Mouse (Mus musculus): ENCODE data around the gene Arfgef2.

The Arfgef2 gene

DNA sequence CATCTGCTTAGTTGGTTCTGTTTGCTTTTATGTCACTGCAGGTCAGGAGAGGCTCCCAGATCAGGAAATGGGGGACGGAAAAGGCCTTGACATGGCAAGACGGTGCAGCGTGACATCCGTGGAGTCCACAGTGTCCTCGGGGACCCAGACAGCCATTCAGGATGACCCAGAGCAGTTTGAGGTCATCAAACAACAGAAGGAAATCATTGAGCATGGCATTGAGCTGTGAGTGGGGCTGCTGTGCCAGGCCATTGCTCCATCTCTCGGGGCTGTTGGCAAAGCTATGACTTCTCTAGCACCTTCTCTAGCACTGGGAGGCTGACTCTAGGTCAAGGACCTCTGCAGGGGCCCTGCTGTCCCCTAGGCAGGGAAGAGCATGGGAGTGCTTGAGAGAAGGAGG is 51.0 kb downstream of the Arfgef2 start:
- in situ Hi-C loops (cut with MboI, MseI), result no loop called here

DNA sequence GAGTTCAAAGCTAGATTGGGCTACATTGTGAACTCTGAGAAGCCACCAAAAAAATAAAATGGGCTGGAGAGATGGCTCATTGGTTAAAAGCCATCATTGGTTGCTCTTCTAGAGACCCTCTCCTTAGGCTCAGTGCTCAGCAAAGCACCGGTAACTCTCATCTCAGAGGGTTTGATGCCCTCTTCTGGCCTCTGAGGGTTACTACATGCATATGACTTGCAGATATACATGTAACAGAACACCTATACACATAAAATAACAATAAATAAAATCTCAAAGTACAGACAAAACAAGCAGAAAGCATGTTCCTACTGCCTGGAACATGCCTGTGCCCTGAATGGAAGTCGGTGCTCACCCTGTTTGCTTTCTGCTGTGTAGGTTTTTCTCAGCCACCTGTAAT is 51.7 kb downstream of the Arfgef2 start:
- in situ Hi-C loops (cut with MboI, MseI), result no loop called here

DNA sequence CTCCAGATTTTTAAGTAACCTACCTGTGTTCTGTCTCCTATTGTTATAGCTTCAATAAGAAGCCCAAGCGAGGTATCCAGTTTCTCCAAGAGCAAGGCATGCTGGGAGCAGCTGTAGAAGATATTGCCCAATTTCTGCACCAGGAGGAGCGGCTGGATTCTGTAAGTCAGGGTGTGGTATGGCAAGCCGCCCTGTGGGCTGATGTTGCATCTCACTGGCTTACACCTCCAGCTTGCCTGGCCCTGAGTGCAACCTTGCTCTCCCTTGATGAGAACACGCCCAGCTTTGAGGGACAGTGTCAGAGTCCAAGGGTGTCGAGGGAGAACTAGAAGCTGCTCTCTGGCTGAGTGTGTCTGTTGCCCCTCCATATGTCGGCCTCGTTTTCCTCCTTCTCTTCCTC is 53.8 kb downstream of the Arfgef2 start:
- in situ Hi-C loops (cut with MboI, MseI), result no loop called here

- in situ Hi-C loops (cut with MboI, MseI), result no loop called here
Measured at GRCm38 (mm10) chr2:166862505-166862904, 57.1 kb downstream of the Arfgef2 start.

GRCm38 (mm10) chr2:166865476-166865875 is 60.1 kb downstream of the Arfgef2 start:
- in situ Hi-C loops (cut with MboI, MseI), result no loop called here

DNA sequence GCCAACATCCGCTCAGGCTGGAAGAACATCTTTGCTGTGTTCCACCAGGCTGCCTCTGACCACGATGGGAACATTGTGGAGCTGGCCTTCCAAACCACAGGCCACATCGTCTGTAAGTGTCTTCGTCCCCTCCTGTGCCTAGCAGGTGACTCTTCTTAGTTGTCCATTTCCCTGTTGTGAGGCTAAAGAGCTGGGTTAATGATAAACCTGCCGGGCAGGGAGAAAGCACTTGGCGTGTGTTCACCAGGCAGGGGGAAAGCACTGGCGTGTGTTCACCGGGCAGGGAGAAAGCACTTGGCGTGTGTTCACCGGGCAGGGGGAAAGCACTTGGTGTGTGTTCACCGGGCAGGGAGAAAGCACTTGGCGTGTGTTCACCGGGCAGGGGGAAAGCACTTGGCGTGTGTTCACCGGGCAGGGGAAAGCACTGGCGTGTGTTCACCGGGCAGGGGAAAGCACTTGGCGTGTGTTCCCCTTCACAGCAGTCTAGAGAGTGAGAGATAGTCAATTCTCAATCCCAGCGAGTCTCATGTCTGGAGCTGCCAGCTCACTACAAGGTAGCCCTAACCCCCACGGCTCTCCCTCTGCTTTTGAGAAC is 65.0 kb downstream of the Arfgef2 start:
- in situ Hi-C loops (cut with MboI, MseI), result no loop called here

- in situ Hi-C loops (cut with MboI, MseI), result no loop called here
Measured at GRCm38 (mm10) chr2:166870899-166871298, 65.5 kb downstream of the Arfgef2 start.

DNA sequence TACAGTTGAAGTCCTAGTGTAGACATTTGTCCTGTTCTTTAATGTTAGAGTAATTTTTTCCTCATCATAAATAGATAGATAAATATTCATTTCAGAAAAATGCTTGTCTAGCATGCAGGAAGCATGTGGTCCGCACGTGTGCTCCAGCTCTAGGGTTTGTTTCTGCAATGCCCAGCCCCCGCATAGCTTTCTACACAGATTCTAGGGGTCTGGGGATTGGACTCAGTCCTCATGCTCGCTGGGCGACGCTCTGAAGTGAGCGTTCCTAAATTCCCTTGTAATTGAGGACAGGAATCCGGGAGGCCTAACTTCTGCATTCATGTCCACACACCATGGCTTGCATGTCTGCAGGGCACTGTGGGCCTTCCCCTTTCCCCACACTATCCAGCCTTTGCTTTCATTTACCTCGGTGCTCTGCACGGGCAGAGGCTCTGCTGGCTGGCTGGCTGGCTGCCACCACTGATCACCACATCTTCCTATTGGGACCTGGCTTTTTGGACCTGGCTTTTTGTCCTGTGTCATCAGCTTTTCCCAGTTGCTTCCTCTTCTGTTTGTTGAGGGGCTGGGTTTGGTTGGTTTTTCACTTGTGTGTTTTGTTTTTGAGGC is 69.4 kb downstream of the Arfgef2 start:
- in situ Hi-C loops (cut with MboI, MseI), result no loop called here

- in situ Hi-C loops (cut with MboI, MseI), result no loop called here
Measured at GRCm38 (mm10) chr2:166875561-166875960, 70.2 kb downstream of the Arfgef2 start.

DNA sequence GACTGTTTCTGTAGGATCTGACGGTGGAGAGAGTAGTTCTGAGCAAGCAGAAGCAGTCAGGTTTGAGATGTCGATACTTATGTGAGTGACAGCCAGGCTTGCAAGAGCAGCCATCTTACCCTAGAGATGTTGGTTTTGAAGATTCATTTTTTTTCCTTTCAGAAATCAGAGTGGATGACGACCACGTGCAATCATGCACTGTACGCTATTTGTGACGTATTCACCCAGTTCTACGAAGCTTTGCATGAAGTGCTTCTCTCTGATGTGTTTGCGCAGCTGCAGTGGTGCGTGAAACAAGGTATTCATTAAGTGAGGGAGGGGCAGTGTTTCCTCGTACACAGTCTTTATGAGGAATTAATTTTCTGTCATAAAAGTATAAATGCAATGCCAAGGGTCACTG is 70.9 kb downstream of the Arfgef2 start:
- in situ Hi-C loops (cut with MboI, MseI), result no loop called here

DNA sequence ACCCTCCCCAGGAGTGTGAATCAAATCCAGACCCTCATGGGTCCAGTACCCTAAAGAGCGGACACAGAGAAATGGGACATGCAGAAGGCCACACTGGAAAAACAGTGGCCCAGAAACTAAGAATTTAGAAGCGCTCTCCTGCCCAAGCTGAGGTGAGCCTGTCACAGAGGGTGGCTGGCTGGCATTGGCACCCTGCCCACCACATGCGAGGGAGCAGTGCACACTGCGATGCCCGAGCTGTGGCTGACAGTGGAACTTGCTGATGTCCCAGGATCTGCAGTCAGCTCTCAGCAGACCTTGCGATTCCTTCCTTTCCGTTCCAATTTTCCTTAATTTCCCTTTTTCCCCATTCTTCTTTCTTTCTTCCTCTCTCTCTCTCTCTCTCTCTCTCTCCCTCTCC is 79.7 kb downstream of the Arfgef2 start:
- in situ Hi-C loops (cut with MboI, MseI), result no loop called here

- in situ Hi-C loops (cut with MboI, MseI), result no loop called here
Measured at GRCm38 (mm10) chr2:166885619-166886018, 80.2 kb downstream of the Arfgef2 start.

GRCm38 (mm10) chr2:166886231-166886630 is 80.8 kb downstream of the Arfgef2 start:
- in situ Hi-C loops (cut with MboI, MseI), result no loop called here

DNA sequence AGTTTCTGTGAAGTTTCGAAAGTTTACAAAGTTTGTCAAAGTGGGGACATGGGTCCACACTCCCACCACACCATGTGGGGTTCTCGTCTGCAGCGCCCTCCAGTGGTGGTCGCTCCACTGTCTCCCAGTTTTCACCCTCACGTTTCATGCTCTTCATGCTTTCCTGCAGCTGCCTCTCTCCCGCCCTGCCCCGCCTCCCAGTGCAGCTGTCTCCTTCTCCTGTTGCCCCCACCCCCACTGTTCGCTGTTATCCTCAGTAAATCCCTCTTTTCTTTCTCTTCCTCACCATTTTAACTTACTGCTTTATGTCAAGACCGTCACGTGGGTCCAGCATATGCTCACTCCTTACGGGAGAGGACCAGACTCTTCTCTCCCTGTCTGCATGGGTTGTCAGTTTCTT is 82.4 kb downstream of the Arfgef2 start:
- in situ Hi-C loops (cut with MboI, MseI), result no loop called here

DNA sequence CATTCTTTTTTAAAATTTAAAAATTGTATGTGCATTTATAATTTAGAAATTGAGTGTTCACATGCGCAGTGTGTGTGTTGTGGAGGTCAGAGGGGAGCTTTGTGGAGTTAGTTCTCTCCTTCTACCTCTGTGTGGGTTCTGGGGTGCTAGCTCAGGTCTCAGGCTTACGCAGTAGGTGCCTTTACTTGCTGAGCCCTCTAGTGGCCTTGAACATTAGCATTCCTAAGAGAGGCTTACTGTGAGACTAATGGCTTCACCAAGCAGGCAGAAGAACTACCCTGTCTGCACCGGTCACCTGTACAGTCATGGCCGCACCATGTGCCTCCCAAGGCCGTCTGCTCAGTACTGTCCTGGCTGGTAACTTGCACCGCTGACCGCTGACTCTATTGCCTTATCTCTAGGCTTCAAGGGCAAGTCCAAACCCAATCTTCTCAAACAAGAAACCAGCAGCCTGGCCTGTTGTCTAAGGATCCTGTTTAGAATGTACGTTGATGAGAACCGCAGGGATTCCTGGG is 86.0 kb downstream of the Arfgef2 start:
- in situ Hi-C loops (cut with MboI, MseI), result no loop called here

GRCm38 (mm10) chr2:166892158-166892680 is 86.8 kb downstream of the Arfgef2 start:
- in situ Hi-C loops (cut with MboI, MseI), result no loop called here

GRCm38 (mm10) chr2:166893036-166893435 is 87.6 kb downstream of the Arfgef2 start:
- in situ Hi-C loops (cut with MboI, MseI), result no loop called here

DNA sequence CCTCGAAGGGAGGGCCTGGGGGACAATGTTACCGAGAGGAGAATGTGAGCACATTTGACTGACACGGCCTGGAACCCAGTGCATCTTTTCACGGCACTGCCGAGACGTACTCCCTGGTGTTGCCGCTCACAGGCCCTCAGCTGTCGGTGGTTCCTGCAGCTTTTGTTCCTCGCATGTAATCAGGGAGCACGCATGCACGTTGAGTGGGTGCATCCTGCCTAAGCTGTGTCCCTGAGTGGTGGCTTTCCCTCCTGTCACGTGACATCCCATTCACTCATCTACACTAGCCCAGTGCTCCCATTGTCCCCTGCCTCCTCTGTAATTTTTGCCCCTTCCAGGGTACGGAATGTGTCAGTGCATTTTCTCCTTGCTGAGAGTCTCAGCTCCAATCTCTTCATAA is 91.0 kb downstream of the Arfgef2 start:
- in situ Hi-C loops (cut with MboI, MseI), result no loop called here

DNA sequence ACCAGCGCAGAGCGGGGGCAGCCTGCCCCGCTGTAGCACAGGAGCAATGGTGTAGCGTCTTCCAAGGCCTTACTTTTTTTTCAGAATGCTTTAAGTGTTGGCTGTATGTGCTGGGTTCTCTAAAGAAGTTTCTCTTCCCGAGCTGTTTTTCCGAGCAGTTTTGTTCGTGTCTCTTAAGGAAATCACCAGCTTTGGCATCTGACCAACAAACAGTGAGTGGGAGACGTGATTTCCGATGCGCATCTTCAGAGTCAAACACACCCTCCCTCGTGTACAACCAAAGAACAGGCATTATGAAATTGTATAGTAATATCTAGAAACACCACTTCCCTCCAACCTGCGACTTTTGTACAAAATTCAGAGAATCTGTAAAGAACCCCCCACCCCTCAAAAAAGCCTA is 91.6 kb downstream of the Arfgef2 start:
- in situ Hi-C loops (cut with MboI, MseI), result no loop called here

DNA sequence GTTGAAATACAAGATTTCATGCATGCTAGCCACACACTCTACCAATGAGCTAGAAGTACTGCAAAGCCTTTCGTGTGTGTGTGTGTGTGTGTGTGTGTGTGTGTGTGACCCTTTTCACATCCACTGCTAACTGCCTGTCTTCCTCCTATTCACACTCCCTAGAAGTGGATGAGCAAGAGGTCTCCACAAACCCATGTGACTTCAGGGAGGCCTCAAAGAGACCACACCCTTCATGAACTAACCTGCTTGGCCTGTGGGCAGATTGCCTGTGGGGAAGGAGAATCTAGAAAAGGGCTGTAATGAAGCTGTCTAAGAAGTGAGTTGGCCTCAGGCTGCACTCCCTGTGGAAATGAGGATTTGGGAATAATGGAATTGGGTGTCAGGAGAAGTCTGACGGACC is 93.8 kb downstream of the Arfgef2 start:
- in situ Hi-C loops (cut with MboI, MseI), result no loop called here

DNA sequence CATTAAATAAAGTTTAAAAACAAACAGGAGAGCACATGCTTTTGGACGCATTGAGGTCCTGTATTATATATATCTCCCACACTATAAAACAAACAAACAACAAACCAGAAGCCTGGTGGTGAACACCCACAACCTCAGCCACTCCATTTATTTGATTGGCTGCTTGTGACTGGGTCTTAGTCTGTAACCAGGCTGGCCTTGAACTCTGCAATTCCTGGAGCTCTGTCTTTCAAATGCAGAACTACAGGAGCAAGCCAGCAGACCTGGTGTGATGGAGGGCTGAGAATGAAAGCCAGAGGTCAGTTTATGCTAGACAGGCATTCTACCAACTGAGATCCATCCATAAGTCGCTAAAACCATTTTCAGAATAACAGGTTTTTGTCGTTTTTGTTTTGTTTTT is 94.4 kb downstream of the Arfgef2 start:
- in situ Hi-C loops (cut with MboI, MseI), result no loop called here

DNA sequence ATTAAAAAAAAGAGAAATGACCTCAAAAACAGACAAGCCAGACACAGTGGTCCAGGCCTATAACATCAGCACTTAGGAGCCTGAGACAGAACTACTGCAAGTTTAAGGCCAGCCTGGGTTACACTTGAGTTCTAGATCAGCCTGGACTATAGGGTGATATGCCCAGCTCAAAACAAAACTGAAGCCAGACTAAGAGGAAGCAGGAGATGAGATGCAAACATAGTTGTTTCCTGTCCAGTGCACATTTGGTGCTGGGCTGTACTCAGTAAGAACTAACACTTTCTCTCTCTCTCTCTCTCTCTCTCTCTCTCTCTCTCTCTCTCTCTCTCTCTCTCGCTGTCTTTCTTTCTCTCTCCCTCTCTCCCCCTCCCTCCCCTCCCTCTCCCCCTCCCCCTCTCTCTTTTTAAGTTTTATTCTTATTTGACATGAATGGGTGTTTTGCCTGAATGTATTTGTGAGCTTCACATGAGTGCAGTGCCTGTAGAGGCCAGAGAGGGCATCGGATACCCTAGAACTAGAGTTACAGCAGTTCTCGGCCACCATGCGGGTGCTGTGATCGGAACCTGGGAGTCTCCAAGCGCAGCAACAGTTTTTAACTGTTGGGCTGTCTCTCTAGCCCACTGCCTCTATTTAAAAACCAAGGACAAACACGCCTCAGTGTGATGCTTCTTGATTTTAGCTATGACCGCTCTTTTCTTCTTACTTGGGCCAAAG is 95.6 kb downstream of the Arfgef2 start:
- in situ Hi-C loops (cut with MboI, MseI), result no loop called here

All from regulatory T cell (primary cell).